Mouse (Mus musculus) ES-E14 (cell line): ENCODE data around the gene Map2k6.

Experiments
- CHD2 ChIP-seq: IDR thresholded peaks from 2 replicates; pipeline ENCODE4 v1.6.1; 2014; ENCODE audit warnings: mild to moderate bottlenecking, low read depth, low read length, inconsistent platforms
- HCFC1 ChIP-seq: IDR thresholded peaks from 2 replicates; pipeline ENCODE4 v1.6.1; 2012; ENCODE audit warnings: low read length, inconsistent platforms, borderline replicate concordance; ENCODE audit not compliant: insufficient read depth
- ZC3H11A ChIP-seq: IDR thresholded peaks from 2 replicates; pipeline ENCODE4 v1.6.1; 2012; ENCODE audit warnings: low read depth, mild to moderate bottlenecking, inconsistent platforms, low read length, borderline replicate concordance
- ZNF384 ChIP-seq: IDR thresholded peaks from 2 replicates; pipeline ENCODE4 v1.6.1; 2012; ENCODE audit warnings: low read depth, low read length, inconsistent platforms

DNA sequence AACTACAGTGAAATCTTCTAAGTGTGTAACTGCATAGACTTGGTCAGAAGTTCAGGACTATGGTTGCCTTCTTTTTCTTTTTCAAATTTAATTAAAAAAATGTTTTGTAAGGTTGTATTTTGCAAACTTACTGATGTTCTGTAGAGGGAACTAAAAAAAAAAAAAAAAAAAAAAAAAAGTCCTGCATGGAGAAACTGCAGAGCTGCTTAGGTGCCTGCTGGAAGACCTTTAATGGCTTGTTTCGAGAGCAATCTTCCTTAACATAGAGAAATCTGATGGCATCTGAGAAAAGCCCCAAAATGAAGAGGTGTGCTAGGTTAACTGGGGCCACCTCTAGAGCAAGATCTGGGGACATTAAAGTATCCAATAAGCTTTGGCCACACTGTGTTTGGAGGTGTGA is 1.4 kb downstream of the Map2k6 start:
- TF ChIP-seq ZC3H11A (no peak), ZNF384 (no peak), CHD2 (no peak), HCFC1 (no peak)
